Mouse (Mus musculus) kidney, postnatal 0 days (tissue): ENCODE data around the gene Zfp384. TPM values are rescaled to one million over a fixed set of nuclear protein-coding genes. Genes with fewer than 3 reads are reported as not detected.

ENCODE experiments used
- ATAC-seq: fragments of 200-750 bp; cut with Nextera tagmentation; replicated peaks from 2 replicates; pipeline ENCODE4 v1.8.0; 2017; ENCODE audit warnings: low read depth, moderate number of reproducible peaks, moderate TSS enrichment, moderate library complexity; ENCODE audit not compliant: low FRiP score
- DNase-seq: peaks from one replicate; pipeline ENCODE4 v3.0.0-alpha.2; 2016; ENCODE audit warnings: low spot score
- H3K27ac ChIP-seq: fragments of 300-500 bp; sonication (generic); 2 replicates; pipeline ENCODE4 v1.5.1; 2014; ENCODE audit warnings: mild to moderate bottlenecking
- H3K27me3 ChIP-seq: fragments of 300-500 bp; sonication (generic); 2 replicates; pipeline ENCODE4 v1.6.1; 2014; ENCODE audit warnings: low read length, mixed read lengths; ENCODE audit not compliant: insufficient read depth
- H3K36me3 ChIP-seq: fragments of 300-500 bp; sonication (generic); 2 replicates; pipeline ENCODE4 v1.6.1; 2014; ENCODE audit warnings: low read length, mixed read lengths; ENCODE audit not compliant: insufficient read depth
- H3K4me1 ChIP-seq: fragments of 300-500 bp; sonication (generic); replicated peaks from 2 replicates; pipeline ENCODE4 v1.6.1; 2014; ENCODE audit warnings: antibody characterized with exemption, low read length, mixed read lengths; ENCODE audit not compliant: insufficient read depth
- H3K4me2 ChIP-seq: fragments of 300-500 bp; sonication (generic); 2 replicates; pipeline ENCODE4 v1.6.1; 2014; ENCODE audit warnings: mild to moderate bottlenecking, low read length, moderate library complexity, mixed read lengths
- H3K4me3 ChIP-seq: fragments of 300-500 bp; sonication (generic); replicated peaks from 2 replicates; pipeline ENCODE4 v1.5.1; 2014; ENCODE audit warnings: low read depth, low read length
- H3K9ac ChIP-seq: fragments of 300-500 bp; sonication (generic); 2 replicates; pipeline ENCODE4 v1.6.1; 2014; ENCODE audit warnings: low read depth, low read length
- H3K9me3 ChIP-seq: fragments of 300-500 bp; sonication (generic); replicated peaks from 2 replicates; pipeline ENCODE4 v1.6.1; 2016; ENCODE audit warnings: low read length, inconsistent platforms, mixed read lengths
- CTCF ChIP-seq: IDR thresholded peaks from 2 replicates; pipeline ENCODE4 v1.5.1; 2016; ENCODE audit warnings: antibody characterized with exemption, low read depth, mild to moderate bottlenecking, moderate library complexity
- WGBS: fragments of 180-500 bp; shearing (Covaris S2); extraction: QIAGEN DNeasy Blood & Tissue Kit; methylation state at CpG from one replicate; pipeline ENCODE4 v1.1.7; 2014; 5-methylcytosine and 5-hydroxymethylcytosine counted together
- polyA plus RNA-seq: library from polyadenylated mRNA; unstranded; fragments of >200 nt; fragmentation: Nextera tagmentation; extraction: Ambion mirVana; gene quantifications from 2 replicates; pipeline ENCODE4 v1.2.1, GENCODE M21; 2015

The Zfp384 gene
- 11.3 and 11.4 TPM in 2 replicates for polyA plus RNA-seq

GRCm38 (mm10) chr6:125009129-125009180 lies at the start of gene Zfp384:
Gene Zfp384, plus strand, starts transcription at chr6:125009145.
- H3K4me3 ChIP-seq, result peak within 1 kb of the TSS; percentile 88
- no peak for TF ChIP-seq CTCF
- WGBS, result 0% methylated on average over 2 of the region's 3 CpGs
- H3K9ac ChIP-seq, result peak within 1 kb of the TSS; percentile 94
- peaks cover 13% of the 10 kb centered on the region; the same call in 1 of the 2 replicates for H3K36me3 ChIP-seq
- ATAC-seq, result no peak
- H3K27ac ChIP-seq, result peak within 1 kb of the TSS; percentile 98
- H3K4me2 ChIP-seq, result peak within 1 kb of the TSS; percentile 70
- H3K4me1 ChIP-seq, result 0 out of 2 replicates have a peak, but pooled peaks cover 7% of the 10 kb centered on the region
- H3K9me3 ChIP-seq, result no peaks in the 10 kb centered on the region
- DNase-seq, result no peak
- no peaks in the 10 kb centered on the region for H3K27me3 ChIP-seq

DNA sequence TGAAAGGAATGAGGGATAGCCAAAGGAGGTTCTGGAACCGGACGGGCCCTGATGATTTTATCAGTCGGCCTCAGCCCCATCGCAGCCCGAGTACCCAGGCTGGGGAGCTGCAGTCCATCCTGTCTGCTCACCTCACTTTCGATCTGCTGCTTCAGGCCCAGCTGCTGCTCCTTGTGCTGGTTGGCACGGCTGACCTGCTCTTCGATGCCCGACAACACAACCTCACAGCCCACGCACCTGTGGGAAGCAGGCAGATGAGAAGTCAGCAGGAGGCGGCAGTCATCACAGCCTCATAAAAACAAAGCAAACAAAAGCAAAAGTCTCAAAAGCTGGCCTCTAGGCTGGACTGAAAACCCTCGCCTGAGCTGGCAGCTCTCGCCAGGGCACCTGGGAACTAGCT lies 49.0 kb upstream of the Zfp384 start:
- 83% methylated on average over 13 of the region's 13 CpGs for WGBS
- peaks cover 36% of the 10 kb centered on the region for H3K36me3 ChIP-seq
- H3K27me3 ChIP-seq, result no peaks in the 10 kb centered on the region
- TF ChIP-seq CTCF, result no peak
- H3K4me3 ChIP-seq, result no peak overlapping the region
- peaks cover 5% of the 10 kb centered on the region; the same call in 1 of the 2 replicates for H3K4me1 ChIP-seq
- H3K9ac ChIP-seq, result no peak overlapping the region
- H3K4me2 ChIP-seq, result no peak overlapping the region
- ATAC-seq (no peak), DNase-seq (no peak)
- H3K27ac ChIP-seq, result no peak overlapping the region
- no peaks in the 10 kb centered on the region for H3K9me3 ChIP-seq

- DNase-seq, result no peak
- Histone ChIP-seq H3K4me3 (no peak overlapping the region), H3K36me3 (peaks cover 32% of the 10 kb centered on the region), H3K27ac (no peak overlapping the region), H3K9ac (no peak overlapping the region), H3K27me3 (no peaks in the 10 kb centered on the region), H3K4me1 (peaks cover 5% of the 10 kb centered on the region; the same call in 1 of the 2 replicates), H3K9me3 (no peaks in the 10 kb centered on the region), H3K4me2 (no peak overlapping the region)
- ATAC-seq, result no peak
- no peak for TF ChIP-seq CTCF
- 90% methylated on average over 12 of the region's 12 CpGs for WGBS
These were observed 47.9 kb upstream of the Zfp384 start for GRCm38 (mm10) chr6:124961021-124961420.

DNA sequence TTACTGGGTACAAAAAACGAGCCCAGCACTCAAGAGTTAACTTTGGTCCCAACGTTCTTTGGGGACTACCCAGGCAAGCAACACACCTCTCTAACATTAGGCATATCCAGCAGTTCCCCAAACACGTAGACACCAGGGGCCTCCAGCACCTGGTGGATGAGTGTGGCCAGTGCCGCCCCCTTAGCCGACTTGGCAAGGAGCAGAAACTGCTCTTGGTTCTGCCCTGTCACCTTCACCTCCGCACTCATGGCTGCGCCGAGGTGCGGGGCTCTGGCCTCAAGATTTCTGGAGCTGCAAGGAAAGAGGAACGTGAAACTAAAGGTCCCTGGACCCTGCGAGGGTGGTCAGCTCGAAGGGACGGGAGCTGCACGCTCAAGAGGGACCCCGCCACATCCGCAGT lies 44.3 kb upstream of the Zfp384 start:
- Histone ChIP-seq H3K36me3 (peaks cover 12% of the 10 kb centered on the region), H3K9me3 (no peaks in the 10 kb centered on the region), H3K9ac (peak overlapping the region; percentile 76), H3K4me3 (peak overlapping the region; percentile 56), H3K4me1 (peaks cover 7% of the 10 kb centered on the region; the same call in 1 of the 2 replicates), H3K27me3 (no peaks in the 10 kb centered on the region), H3K4me2 (peak overlapping the region; percentile 75), H3K27ac (peak overlapping the region; percentile 92)
- no peak for TF ChIP-seq CTCF
- 27% methylated on average over 16 of the region's 16 CpGs for WGBS
- ATAC-seq, result peak; percentile 38
- DNase-seq, result peak; percentile 9

DNA sequence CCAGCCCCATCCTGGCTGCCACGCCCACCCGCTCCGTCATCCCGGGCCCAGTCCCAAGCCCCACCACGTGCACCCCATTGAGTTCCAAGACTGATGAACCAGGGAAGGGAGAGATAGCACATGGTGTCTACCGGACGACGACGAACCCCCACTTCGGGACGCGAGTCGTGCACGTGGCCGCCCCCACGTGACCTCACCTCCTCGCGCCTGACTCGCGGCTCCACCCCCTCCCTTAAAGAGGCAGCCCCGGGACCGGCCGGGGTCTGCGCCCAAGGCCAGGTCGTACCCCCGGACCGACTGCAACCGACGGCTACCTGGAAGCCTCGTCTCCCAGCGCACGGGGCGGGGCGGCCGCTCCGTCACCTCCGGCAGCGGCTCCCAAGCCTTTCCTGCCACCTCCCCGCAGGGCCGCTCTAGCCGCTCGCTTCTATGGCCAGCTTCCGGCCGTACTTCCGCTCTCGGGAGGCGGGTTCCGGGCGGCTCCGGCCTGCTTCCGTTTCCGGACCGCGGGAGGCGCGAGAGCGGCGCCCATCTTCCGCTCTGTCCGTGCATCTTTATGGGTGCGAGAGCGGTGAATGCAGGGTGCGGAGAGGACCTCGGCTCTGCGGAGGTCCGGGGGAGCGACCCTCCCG lies 43.7 kb upstream of the Zfp384 start, which contains the start of gene Cops7a:
Gene Cops7a, minus strand, starts transcription at position 451 of the 632 bp plus-strand sequence.
- peak within 1 kb of the TSS; percentile 56 for H3K4me3 ChIP-seq
- peaks cover 7% of the 10 kb centered on the region; the same call in 1 of the 2 replicates for H3K4me1 ChIP-seq
- DNase-seq (peak; percentile 97), ATAC-seq (peak; percentile 94)
- H3K27me3 ChIP-seq, result no peaks in the 10 kb centered on the region
- peak within 1 kb of the TSS; percentile 75 for H3K4me2 ChIP-seq
- no peaks in the 10 kb centered on the region for H3K9me3 ChIP-seq
- H3K36me3 ChIP-seq, result peaks cover 6% of the 10 kb centered on the region
- peak within 1 kb of the TSS; percentile 92 for H3K27ac ChIP-seq
- peak within 1 kb of the TSS; percentile 76 for H3K9ac ChIP-seq
- 2% methylated on average over 67 of the region's 68 CpGs for WGBS
- no peak for TF ChIP-seq CTCF

DNA sequence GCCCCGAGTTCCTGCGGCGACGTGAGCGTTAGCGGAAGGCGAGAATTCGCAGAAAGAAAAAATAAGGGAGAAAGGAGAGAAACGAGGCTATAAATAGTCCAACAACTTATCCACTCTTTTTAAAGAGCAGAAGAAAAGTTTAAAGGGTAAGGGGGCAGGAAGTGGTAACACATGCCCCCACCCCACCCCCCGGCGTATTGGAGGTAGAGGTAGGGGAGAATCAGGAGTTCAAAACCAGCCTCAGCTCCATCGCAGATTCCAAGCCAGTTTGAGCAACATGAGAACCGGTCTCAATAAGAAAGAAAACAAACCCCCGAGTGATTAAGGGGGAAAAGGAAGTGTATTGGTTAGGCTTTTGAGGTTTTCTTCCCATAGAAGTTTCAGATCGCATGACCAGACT lies 43.2 kb upstream of the Zfp384 start:
- peak overlapping the region; percentile 75 for H3K4me2 ChIP-seq
- peak; percentile 4 for DNase-seq
- TF ChIP-seq CTCF, result no peak
- peak overlapping the region; percentile 92 for H3K27ac ChIP-seq
- 11% methylated on average over 15 of the region's 15 CpGs for WGBS
- H3K27me3 ChIP-seq, result no peaks in the 10 kb centered on the region
- H3K9me3 ChIP-seq, result no peaks in the 10 kb centered on the region
- ATAC-seq, result no peak
- H3K9ac ChIP-seq, result peak overlapping the region; percentile 76
- H3K4me3 ChIP-seq, result peak overlapping the region; percentile 56
- peaks cover 7% of the 10 kb centered on the region; the same call in 1 of the 2 replicates for H3K4me1 ChIP-seq
- H3K36me3 ChIP-seq, result peaks cover 4% of the 10 kb centered on the region
